Mouse (Mus musculus): ENCODE results near the gene Trappc6b.

Trappc6b gene

DNA sequence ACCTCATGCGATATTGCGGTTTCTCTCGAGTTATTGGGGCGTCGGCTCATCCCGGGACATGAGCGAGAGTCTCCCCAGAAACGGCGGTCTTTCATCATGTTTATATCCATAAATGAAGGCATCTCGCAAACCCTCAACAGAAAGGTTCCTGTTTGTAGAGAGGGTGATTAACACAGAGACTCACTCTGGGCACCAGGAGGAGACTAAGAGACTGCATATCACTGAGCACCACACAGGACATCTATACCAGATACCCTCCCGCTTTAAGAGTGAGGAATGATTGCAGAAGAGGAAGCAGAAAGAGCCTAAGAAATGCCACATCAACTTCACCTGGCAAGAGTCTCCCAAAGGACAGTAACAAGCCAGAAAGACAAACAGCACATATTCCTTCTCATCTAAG is 5.0 kb downstream of the Trappc6b start:
- in situ Hi-C loops (cut with MboI, MseI), result loop anchor here (25.0 kb wide), 1 partner anchor 156 kb away; the partner anchor contains the start of gene Fbxo33

DNA sequence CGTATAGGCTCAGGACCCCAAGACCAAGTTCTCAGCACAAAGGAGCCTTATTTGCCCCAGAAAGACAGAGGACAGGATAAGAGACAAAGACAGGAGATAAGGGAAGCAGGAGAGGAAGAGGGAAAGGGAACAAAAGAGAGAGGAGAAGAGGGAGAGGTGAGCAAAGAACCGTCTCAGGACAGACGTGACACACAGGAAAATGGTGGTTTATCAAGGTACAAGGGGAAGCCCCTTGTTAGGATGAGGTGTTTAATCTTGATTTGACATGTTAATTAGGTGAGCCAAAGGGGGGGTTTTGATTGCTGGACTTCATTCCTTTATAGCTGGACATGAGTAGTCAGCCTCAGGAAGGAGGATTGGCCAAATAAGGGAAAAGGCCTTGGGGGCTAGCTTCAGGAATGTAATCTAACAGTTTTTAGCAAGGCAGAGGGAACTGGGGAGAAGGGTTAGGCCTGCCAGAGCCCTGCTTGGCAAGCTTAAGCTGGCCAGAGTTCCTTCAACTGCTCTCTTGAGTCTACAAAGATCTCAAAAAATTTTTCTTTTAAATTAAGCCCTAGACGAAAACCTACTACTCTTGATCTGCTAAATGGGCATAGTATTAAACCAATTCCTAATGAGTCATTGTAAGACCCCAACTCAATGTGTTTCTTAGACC is 5.9 kb downstream of the Trappc6b start:
- in situ Hi-C loops (cut with MboI, MseI), result loop anchor here (25.0 kb wide), 1 partner anchor 157 kb away; the partner anchor contains the start of gene Fbxo33

DNA sequence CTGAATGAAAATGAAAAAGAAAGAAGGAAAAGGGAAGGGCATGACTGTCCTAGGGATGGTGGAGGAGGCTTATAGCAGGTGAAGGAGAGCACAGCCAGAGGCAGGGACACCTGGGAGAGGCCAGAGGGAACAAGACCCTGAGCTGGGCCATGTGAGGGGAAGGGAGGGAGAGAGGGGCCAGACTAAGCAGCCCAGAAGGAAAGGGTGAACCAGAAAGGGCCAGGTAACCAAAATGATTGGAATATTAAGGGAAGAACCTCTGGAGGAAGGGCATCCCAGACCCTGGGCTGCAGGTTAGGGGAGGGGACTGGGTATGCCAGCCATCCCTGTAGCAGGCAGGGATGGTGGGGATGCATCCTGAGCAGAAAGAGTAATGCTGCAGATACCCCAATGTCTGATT is 7.3 kb downstream of the Trappc6b start:
- in situ Hi-C loops (cut with MboI, MseI), result loop anchor here (25.0 kb wide), 1 partner anchor 158 kb away; the partner anchor contains the start of gene Fbxo33

DNA sequence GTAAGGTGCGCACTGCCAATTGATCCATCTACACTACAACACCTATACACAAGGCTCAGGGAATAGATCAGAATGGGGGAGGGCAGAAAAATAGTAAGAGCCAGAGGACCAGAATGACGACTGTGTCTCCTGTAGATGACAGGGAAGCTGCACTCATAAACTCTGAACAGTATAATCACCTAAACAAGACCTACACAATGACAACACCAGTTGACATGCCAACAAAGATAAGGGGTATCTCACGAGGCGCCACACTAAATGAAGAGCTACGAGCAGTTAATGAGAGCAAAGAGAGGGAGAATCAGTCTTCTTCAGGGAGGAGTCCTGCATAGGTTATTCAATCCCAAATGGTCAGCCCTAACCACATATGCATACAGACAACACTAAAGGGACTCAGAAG is 8.1 kb downstream of the Trappc6b start:
- in situ Hi-C loops (cut with MboI, MseI), result loop anchor here (25.0 kb wide), 1 partner anchor 159 kb away; the partner anchor contains the start of gene Fbxo33

DNA sequence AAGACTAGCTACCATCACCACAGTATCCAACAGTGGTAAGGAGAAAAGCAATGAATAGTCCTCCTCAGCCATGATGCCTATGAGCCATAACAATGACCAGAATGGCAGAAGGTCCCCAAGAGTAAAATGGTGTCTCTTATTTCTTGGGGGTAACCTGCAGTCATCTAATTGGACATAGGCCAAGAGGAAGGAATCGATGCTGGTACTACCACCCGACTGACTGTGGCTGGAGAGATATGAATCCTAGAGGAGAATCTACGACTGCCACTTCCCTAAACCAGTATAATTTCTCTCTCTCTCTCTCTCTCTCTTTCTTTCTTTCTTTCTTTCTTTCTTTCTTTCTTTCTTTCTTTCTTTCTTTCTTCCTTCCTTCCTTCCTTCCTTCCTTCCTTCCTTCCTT is 8.8 kb downstream of the Trappc6b start:
- in situ Hi-C loops (cut with MboI, MseI), result loop anchor here (25.0 kb wide), 1 partner anchor 160 kb away; the partner anchor contains the start of gene Fbxo33

DNA sequence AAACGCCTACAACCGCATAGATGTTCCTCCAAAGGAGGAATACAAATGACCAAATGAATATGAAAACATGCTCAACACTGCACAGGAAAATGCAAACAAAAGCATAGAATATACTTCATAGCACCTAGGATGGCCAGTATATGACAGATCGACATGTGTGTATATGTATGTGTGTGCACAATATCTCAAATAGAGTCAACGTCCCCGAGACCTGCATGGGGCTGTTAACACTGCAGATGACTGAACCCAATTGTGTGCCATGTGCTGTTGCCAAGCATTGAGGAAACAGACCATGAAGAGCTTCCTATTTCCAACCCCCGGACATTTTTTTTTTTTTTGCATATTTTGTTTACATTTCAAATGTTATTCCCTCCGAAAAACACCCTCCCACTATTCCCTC is 20.4 kb downstream of the Trappc6b start:
- in situ Hi-C loops (cut with MboI, MseI), result no loop called here

DNA sequence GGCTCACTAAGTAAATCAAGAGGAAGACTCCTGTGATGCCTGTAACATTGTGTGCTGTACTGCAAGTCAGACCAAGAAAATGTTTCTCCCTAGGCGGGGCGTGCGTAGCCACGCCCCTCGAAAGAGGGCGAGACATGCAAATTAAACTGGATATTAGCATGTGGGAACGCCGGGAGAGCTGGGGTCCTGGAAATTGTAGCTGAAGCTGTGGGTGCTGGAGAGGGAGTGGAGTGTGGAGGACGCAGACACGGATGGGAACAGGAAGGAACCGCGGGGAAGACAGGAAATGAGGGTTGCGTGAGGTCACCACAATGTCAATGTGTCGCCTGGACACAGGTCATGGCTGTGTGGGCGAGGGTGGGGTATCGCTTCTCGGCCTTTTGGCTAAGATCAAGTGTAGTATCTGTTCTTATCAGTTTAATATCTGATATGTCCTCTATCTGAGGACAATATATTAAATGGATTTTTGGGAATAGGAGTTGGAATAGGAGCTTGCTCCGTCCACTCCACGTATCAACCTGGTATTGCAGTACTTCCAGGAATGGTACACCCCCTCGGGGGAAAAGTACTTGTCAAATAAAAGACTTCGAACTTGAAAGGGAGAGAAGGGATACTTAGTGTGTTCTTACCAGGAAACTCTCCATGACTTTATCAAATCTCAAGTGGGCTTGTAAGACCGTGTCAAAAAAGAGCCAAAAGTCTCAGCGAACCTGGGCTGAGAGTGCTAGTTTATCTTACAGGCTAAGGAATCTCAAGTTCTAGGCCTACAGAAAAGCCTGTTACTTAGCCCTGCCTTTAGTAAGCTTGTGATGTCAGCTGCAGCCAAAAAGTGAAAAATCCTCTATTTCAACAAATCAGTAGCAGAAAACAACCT is 21.1 kb downstream of the Trappc6b start:
- in situ Hi-C loops (cut with MboI, MseI), result loop anchor here (5.0 kb wide), 1 partner anchor 97 kb away; no protein-coding TSS in a partner anchor

DNA sequence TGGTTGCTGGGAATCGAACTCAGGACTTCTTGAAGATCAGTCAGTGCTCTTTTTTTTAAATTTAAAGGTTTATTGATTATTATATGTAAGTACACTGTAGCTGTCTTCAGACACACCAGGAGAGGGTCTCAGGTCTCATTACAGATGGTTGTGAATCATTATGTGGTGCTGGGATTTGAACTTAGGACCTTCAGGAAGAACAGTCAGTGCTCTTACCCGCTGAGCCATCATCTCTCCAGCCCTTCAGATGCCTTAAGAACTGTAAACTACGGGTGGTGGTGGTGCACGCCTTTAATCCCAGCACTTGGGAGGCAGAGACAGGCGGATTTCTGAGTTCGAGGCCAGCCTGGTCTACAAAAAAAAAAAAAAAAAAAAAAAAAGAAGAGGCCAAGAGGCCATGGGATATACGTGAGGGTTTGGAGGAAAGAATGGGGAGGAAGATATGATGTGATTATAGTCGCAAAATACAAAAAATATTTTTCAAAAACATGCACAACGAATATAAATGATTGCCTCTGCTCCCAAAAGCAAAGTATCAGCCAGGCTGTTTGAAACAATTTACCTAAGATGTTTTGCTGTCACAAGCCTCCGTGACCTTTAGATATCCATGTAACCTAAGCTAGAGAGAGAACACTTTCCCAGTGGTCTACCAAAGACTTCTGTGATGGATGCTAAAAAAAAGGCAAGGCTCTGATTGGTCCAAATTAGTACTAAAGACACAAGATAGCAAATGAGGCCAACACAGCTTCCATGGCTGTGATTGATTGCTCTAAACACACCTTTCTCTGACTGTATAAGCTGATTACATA is 21.9 kb downstream of the Trappc6b start:
- in situ Hi-C loops (cut with MboI, MseI), result loop anchor here (5.0 kb wide), 1 partner anchor 98 kb away; no protein-coding TSS in a partner anchor

DNA sequence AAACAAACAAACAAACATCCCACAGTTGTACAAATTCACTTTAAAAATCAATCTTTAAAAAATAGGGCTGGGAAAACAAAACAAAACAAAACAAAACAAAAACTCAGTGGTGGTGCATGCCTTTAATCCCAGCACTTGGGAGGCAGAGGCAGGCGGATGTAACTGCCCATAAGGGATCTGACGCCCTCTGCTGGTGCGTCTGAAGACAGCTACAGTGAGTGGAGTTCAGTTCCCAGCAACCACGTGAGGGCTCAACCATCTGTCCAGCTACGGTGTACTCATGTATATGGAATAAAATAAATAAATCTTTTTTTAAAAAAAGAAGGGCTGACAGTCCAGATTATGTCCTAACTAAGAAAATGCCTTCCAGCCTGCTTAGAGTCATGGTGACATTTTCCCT is 29.2 kb downstream of the Trappc6b start:
- in situ Hi-C loops (cut with MboI, MseI), result no loop called here

DNA sequence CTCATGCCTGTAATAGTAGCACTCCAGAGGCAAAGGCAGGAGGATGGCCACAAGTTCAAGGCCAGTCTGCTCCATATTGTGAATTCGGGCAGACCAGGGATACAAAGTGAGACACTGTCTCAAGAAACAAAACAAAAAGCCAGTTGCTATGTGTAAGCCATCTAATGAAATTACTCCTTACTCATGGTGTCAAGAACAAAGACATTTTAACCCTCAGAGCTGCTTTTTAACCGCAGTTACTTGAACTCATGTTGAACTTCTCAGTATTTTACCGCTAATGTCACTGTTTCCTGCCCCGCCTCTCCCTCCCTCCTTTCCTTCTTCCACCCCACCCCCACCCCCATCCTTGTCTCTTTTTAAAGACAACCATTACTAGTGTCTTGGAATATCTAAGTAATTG is 40.0 kb downstream of the Trappc6b start:
- in situ Hi-C loops (cut with MboI, MseI), result no loop called here

DNA sequence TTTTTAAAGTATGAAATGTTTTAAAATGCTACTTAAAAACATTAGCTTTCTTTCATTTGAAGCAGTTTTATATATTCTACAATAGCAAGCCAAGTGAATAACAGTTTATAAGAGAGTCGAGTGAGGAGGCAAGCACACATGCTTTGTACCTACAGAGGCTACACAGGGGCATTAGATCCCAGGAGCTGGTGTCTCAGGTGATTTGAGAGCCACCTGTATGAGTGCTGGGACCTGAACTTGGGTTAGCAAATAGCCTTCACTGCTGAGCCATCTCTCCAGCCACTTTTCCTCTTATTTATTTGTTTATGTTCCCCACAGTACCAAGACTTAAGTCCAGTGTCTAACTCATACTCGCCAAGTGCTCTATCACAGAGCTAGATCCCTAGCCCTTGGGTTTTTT is 41.4 kb downstream of the Trappc6b start:
- in situ Hi-C loops (cut with MboI, MseI), result no loop called here

DNA sequence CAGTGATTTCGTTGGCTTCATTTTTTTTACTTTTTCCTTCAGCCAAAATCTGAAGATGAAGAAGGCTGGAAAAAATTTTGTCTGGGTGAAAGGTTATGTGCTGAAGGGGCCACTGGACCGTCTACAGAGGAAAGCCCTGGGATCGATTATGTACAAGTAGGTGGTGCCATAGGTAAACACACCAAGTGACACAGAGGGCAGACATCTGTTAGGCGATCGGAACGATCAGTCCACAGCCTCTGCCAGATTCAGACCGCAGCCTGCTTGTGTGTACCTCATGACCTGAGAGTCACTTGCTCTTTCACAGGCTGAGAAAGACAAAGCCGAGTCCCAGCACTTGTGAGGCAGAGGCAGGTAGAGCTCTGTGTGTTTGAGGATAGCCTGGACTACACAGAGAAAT is 43.3 kb downstream of the Trappc6b start:
- in situ Hi-C loops (cut with MboI, MseI), result no loop called here

DNA sequence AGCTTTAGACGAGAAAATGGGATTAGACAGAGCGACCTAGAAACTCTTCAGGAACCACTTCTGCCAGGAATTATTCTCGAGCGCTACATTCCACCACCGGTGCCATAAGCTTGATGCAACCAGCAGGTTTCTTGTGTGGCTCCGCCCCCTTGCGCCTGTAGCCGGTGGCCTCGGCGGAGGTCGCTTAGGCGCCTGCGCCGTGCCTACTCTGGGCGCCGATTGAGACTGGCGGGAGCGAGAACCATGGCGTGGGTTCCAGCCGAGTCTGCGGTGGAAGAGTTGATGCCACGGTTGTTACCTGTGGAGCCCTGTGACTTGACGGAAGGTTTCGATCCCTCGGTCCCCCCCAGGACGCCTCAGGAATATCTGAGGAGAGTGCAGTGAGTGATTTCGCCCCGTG is 48.0 kb downstream of the Trappc6b start, which contains the start of gene Gemin2:
Gemin2 (plus strand) TSS at position 160 of the 400 bp plus-strand sequence.
- in situ Hi-C loops (cut with MboI, MseI), result no loop called here

DNA sequence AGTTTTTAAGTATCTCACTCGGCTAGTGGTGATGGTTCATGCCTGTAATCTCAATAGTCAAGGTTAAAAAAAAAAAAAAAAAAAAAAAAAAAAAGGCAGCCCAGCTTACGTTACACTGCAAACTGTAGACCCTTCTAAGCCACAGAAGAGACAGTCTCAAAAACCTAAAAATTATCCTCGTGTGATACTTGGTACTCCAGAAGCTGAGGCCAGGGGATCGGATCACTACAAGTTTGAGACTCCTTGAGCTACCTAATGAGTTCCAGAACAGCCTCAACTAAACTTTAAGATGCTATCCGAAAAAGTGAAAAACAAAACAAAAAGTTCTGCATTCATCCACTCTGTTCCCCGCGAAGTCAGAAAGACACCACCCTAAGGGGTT is 48.6 kb downstream of the Trappc6b start:
- in situ Hi-C loops (cut with MboI, MseI), result no loop called here

DNA sequence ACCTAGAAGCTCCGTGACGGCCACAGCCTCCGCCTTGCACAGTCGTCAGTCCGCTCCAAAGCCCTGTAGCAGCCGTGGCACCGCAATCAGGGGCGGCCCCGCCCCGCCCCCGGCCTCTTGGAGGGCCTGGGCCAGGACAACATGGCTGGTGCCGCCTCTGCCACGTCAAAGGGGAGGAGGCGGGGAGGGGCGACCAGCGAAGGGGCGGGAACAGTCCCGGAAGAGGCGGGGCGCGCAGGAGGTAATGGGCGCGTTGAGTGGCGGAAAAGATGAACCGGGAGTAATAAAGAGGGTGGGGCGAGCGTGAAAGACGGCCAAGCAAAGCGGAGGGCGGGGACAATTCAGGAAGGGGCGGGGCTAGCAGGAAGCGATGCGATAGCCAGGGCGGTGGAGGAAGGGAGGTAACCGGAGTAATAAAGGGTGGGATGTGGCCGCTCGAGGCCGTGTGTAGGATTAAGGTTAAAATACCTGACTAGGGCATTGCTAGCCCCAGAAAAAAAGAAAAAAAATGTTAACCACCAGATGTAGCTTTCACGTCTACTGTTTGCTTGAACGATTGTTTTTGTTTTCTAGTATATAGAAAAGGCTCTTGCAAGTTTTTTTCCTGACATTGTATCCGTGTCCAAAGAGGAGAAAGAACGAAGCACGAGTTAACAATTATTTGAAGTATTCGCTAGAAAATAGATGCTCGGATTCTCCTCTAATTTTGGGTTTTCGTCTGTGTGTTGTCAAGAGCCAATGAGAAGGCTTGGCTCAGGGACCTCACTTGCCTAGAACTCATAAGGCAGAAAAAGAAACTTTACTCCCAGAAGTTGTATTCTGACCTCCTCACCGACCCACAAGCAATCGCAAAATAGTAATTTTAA is 49.2 kb downstream of the Trappc6b start, which contains the start of gene Sec23a:
Sec23a (minus strand) TSS at position 174 of the 866 bp plus-strand sequence.
- in situ Hi-C loops (cut with MboI, MseI), result no loop called here

DNA sequence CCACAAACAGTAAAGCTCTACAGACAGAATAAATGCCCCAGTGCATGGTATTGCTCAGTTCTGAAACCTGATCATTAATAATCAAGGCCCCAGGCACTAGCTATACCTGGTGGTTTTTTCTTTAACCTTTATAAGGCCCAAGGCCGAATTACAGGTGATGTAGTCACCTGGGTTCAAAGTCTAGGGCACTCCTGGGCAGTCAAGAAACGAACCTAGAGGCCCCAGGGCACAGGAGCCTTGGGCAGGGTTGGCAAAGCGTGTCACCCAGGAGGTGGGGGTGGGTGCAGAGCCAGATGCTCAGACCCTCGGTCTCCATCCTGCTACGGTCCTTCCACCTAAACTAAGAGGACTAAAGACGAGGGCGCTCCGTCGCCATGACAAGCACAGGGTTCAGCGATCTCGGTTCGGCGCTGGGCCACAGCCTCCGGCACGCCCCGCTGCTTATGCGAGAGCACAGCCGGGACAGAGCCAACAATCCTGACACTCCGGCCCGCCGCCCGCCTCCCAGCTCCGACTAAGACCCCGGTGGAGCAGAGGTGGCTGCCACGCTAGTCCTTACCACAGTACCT is 49.9 kb downstream of the Trappc6b start:
- in situ Hi-C loops (cut with MboI, MseI), result no loop called here

DNA sequence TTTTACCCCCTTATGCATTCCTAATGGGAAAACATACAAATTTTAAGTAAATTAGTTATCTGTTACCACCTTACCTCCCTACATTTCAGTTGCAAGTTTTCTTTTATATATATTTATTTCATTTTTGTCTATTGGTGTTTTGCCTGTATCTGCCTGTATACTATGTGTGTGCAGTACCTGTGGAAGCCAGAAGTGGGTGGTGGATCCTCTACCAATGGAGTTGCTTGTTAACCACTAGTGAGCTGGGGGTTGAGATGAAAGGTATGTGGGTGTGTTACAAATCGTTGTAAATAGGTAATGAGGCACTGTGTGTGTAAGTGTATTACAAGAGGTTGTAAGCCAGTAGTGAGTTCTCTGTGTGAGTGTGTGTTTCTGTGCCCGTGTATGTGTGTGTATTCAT is 50.8 kb downstream of the Trappc6b start:
- in situ Hi-C loops (cut with MboI, MseI), result no loop called here

Data from regulatory T cell (primary cell).